Mouse (Mus musculus) forebrain, embryonic 15.5 days (tissue): Measurements from ENCODE around the gene Cep83. TPM values are rescaled to one million over a fixed set of nuclear protein-coding genes. Genes with fewer than 3 reads are reported as not detected.
A peak's percentile ranks its signal among the peaks of the same experiment; 100 is the strongest.

Experiments
- ATAC-seq: fragments of 200-750 bp; cut with Nextera tagmentation; replicated peaks from 2 replicates; pipeline ENCODE4 v1.8.0; 2017; ENCODE audit warnings: mild to moderate bottlenecking, moderate TSS enrichment, moderate library complexity
- H3K27ac ChIP-seq: fragments of 300-500 bp; sonication (generic); replicated peaks from 2 replicates; pipeline ENCODE4 v1.5.1; 2015; ENCODE audit warnings: mild to moderate bottlenecking, inconsistent platforms
- H3K27me3 ChIP-seq: fragments of 300-500 bp; sonication (generic); 2 replicates; pipeline ENCODE4 v1.6.1; 2015; ENCODE audit warnings: inconsistent platforms
- H3K36me3 ChIP-seq: fragments of 300-500 bp; sonication (generic); 2 replicates; pipeline ENCODE4 v1.6.1; 2015; ENCODE audit warnings: mild to moderate bottlenecking, inconsistent platforms
- H3K4me1 ChIP-seq: fragments of 300-500 bp; sonication (generic); 2 replicates; pipeline ENCODE4 v1.6.1; 2015; ENCODE audit warnings: inconsistent platforms
- H3K4me2 ChIP-seq: fragments of 300-500 bp; sonication (generic); replicated peaks from 2 replicates; pipeline ENCODE4 v1.6.1; 2015; ENCODE audit warnings: mild to moderate bottlenecking, inconsistent platforms
- H3K4me3 ChIP-seq: fragments of 300-500 bp; sonication (generic); 2 replicates; pipeline ENCODE4 v1.5.1; 2015; ENCODE audit warnings: mild to moderate bottlenecking, inconsistent platforms
- H3K9ac ChIP-seq: fragments of 300-500 bp; sonication (generic); replicated peaks from 2 replicates; pipeline ENCODE4 v1.6.1; 2015; ENCODE audit warnings: mild to moderate bottlenecking, inconsistent platforms
- H3K9me3 ChIP-seq: fragments of 300-500 bp; sonication (generic); 2 replicates; pipeline ENCODE4 v1.6.1; 2016; ENCODE audit warnings: inconsistent platforms
- WGBS: fragments of 180-500 bp; shearing (Covaris S2); methylation state at CpG from one replicate; pipeline ENCODE4 v1.1.7; 2015; ENCODE audit warnings: mixed read lengths; 5-methylcytosine and 5-hydroxymethylcytosine counted together
- polyA plus RNA-seq: library from polyadenylated mRNA; unstranded; fragments of >200 nt; fragmentation: Nextera tagmentation; extraction: Ambion mirVana; gene quantifications from 2 replicates; pipeline ENCODE4 v1.2.1, GENCODE M21; 2015

Cep83 gene
- polyA plus RNA-seq, 1 experiment from 2014 or later, result 22.0 TPM

DNA sequence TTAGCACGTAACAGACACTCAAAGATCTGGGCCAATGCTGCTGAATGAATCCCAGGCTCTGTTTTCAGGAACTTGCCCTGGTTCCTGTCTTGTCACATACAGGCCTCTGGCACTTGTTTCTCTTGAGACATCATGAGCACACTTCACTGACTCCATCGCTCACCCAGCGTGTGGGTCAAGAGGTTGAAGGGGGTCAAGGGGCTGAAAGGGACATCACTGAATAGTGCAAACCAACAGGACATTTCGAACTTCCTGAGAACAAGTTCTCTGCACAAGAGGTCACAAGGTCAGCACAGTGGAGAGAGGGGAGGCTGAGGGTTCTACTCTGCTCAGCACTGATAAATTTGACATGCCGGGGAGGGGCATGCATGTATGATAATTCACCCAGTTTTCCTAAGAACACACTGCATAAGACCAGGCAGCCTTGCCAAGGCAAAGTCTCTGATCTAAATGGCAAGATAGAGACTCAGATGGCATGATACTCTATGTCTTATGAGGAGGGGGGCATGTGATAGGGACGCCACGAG lies 121.6 kb downstream of the Cep83 start:
- no peak overlapping the region for H3K4me2 ChIP-seq

GRCm38 (mm10) chr10:94811907-94812851 lies 123.7 kb downstream of the Cep83 start:
- Histone ChIP-seq H3K36me3 (0 out of 2 replicates have a peak, but pooled peaks cover 3% of the 10 kb centered on the region), H3K9me3 (no peaks in the 10 kb centered on the region), H3K27ac (peak overlapping the region; percentile 27), H3K4me3 (no peak overlapping the region), H3K27me3 (no peaks in the 10 kb centered on the region), H3K4me1 (peaks cover 22% of the 10 kb centered on the region), H3K4me2 (no peak overlapping the region), H3K9ac (no peak overlapping the region)
- WGBS, result 50% methylated on average over 17 of the region's 17 CpGs
- peak; percentile 67 for ATAC-seq

More for the DNA sequence above, 121.6 kb downstream of the Cep83 start:
- no peaks in the 10 kb centered on the region for H3K9me3 ChIP-seq
- H3K4me3 ChIP-seq, result no peak overlapping the region
- 85% methylated on average over 7 of the region's 7 CpGs for WGBS
- H3K9ac ChIP-seq, result no peak overlapping the region
- H3K36me3 ChIP-seq, result 0 out of 2 replicates have a peak, but pooled peaks cover 3% of the 10 kb centered on the region
- ATAC-seq, result no peak
- no peaks in the 10 kb centered on the region for H3K27me3 ChIP-seq
- peaks cover 24% of the 10 kb centered on the region for H3K4me1 ChIP-seq
- H3K27ac ChIP-seq, result no peak overlapping the region

DNA sequence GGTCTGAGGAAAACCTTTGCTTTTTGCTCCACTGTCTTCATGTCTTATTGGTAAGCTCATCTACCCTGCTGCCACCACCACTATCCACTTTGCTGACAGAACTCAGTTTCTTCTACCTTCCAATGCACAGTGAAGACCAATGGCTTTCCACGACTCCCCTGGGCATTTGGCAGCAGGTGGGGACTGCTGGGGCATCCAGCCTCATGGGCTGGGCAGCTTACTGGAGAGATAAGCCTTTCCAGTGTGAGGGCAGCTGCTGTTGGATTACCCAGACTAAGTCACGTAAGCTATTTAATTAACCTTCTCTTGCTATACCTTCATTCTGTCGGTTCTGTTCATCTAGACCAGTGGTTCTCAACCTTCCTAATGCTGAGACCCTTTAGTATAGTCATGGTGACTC lies 129.7 kb downstream of the Cep83 start:
- WGBS, result 87% methylated on average over 3 of the region's 3 CpGs
- ATAC-seq, result no peak
- peaks cover 5% of the 10 kb centered on the region; the same call in 1 of the 2 replicates for H3K4me1 ChIP-seq
- no peak overlapping the region for H3K4me3 ChIP-seq
- H3K9ac ChIP-seq, result no peak overlapping the region
- H3K27ac ChIP-seq, result no peak overlapping the region
- H3K4me2 ChIP-seq, result no peak overlapping the region
- no peaks in the 10 kb centered on the region for H3K36me3 ChIP-seq
- H3K9me3 ChIP-seq, result no peaks in the 10 kb centered on the region
- no peaks in the 10 kb centered on the region for H3K27me3 ChIP-seq

- Histone ChIP-seq H3K9me3 (no peaks in the 10 kb centered on the region), H3K27ac (no peak overlapping the region), H3K4me1 (peaks cover under 1% of the 10 kb centered on the region; the same call in 1 of the 2 replicates), H3K27me3 (no peaks in the 10 kb centered on the region), H3K4me3 (no peak overlapping the region), H3K4me2 (no peak overlapping the region), H3K9ac (no peak overlapping the region), H3K36me3 (no peaks in the 10 kb centered on the region)
- 93% methylated on average over 17 of the region's 17 CpGs for WGBS
- ATAC-seq, result no peak
Observed at GRCm38 (mm10) chr10:94818781-94819665, 130.6 kb downstream of the Cep83 start.

GRCm38 (mm10) chr10:94823971-94824760 lies 135.7 kb downstream of the Cep83 start:
- ATAC-seq, result no peak
- WGBS, result 50% methylated on average over 11 of the region's 11 CpGs
- Histone ChIP-seq H3K4me2 (no peak overlapping the region), H3K36me3 (peaks cover 7% of the 10 kb centered on the region; the same call in 1 of the 2 replicates), H3K27ac (no peak overlapping the region), H3K9me3 (no peaks in the 10 kb centered on the region), H3K9ac (no peak overlapping the region), H3K4me1 (peaks cover 14% of the 10 kb centered on the region), H3K27me3 (no peaks in the 10 kb centered on the region), H3K4me3 (no peak overlapping the region)

DNA sequence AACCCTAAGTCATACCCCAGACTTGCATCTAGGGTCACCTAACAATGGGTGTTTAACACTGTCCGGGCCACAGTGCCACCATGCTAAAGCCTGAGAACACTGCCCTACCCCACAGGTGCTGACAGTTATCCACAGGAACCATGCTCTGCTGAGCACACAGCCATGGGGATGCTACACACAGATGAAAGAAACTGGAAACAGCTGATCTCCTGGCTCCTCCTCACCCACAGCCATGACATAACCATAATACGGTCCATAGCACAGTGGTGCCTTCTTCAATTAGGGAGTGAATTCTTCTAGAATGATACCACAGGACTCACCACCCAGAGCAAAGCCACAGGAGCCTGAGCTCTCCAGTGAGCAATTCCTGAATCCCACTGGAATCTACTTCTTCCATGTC lies 137.5 kb downstream of the Cep83 start:
- H3K27ac ChIP-seq, result no peak overlapping the region
- no peak overlapping the region for H3K4me2 ChIP-seq
- H3K36me3 ChIP-seq, result peaks cover 7% of the 10 kb centered on the region; the same call in 1 of the 2 replicates
- WGBS, result 97% methylated on average over 2 of the region's 2 CpGs
- H3K9me3 ChIP-seq, result no peaks in the 10 kb centered on the region
- ATAC-seq, result no peak
- no peak overlapping the region for H3K9ac ChIP-seq
- no peak overlapping the region for H3K4me3 ChIP-seq
- H3K27me3 ChIP-seq, result no peaks in the 10 kb centered on the region
- peaks cover 26% of the 10 kb centered on the region for H3K4me1 ChIP-seq

DNA sequence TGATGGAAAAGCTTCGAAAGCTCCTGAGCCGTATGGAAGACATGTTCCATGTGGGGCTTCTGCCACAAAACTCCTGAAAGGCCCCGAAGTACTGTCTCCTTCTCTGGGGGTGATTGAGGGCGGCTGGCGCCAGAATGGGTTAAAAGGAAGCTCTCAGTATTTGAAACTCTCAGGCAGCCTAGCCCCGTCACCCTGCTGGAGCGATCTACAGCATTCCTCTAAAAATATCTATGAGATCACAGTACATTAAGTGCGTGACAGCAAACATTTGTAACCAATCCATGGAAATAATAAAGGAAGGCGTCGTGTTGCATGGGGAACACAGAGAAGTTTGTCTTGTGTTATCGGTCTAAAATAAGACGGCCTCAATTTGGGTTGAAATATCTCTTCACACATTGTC lies 138.0 kb downstream of the Cep83 start:
- no peak overlapping the region for H3K4me2 ChIP-seq
- H3K4me1 ChIP-seq, result peaks cover 26% of the 10 kb centered on the region
- 91% methylated on average over 12 of the region's 12 CpGs for WGBS
- H3K9ac ChIP-seq, result no peak overlapping the region
- no peak overlapping the region for H3K27ac ChIP-seq
- H3K4me3 ChIP-seq, result no peak overlapping the region
- H3K36me3 ChIP-seq, result peaks cover 7% of the 10 kb centered on the region; the same call in 1 of the 2 replicates
- no peak for ATAC-seq
- no peaks in the 10 kb centered on the region for H3K27me3 ChIP-seq
- no peaks in the 10 kb centered on the region for H3K9me3 ChIP-seq

GRCm38 (mm10) chr10:94827325-94827724 lies 138.9 kb downstream of the Cep83 start:
- no peaks in the 10 kb centered on the region for H3K9me3 ChIP-seq
- H3K27ac ChIP-seq, result no peak overlapping the region
- no peak for ATAC-seq
- no peak overlapping the region for H3K4me2 ChIP-seq
- no peak overlapping the region for H3K4me3 ChIP-seq
- H3K9ac ChIP-seq, result no peak overlapping the region
- H3K27me3 ChIP-seq, result no peaks in the 10 kb centered on the region
- WGBS, result 83% methylated on average over 10 of the region's 10 CpGs
- peaks cover 26% of the 10 kb centered on the region for H3K4me1 ChIP-seq
- H3K36me3 ChIP-seq, result peaks cover 8% of the 10 kb centered on the region

DNA sequence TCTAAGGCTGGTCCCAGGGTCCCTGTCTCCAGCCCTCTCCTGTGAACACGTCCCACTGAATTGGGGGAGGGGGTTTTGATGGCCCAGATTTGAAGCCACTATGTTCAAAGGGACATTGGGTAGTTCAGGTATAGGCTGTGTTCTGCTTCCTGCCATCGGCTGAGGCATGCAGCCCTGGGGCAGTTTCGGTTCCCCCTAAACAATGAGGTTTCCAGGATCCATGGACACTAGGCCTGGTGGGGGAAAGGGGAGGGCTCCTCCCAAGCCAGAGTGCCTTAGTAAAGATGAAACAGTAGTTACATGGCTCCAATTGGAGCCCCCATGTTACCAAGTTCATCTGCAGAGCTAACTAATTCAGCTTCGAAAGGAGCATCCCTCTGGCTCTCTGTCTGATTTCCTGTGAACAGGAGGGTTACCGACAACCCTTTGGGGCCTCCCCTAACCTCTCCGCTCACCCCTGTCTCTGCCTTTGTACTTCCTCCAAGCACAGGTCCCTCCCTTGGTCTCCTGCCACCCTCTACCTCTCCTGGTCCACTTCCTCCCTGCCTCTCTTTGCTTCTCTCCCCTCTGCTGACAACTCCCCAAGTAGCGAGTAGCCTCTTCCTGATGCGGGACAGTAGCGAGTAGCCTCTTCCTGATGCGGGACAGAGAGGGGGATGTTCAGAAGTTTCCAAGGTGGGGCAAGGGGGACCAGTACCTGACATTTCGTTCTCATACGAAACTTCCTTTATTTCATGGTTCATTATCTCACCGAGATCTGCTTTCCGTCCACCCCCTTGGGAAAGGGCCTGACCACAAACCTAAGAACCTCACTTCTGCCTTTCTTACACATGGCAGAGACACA lies 139.7 kb downstream of the Cep83 start:
- no peaks in the 10 kb centered on the region for H3K9me3 ChIP-seq
- H3K4me3 ChIP-seq, result no peak overlapping the region
- 90% methylated on average over 14 of the region's 14 CpGs for WGBS
- no peak overlapping the region for H3K4me2 ChIP-seq
- peaks cover 15% of the 10 kb centered on the region for H3K36me3 ChIP-seq
- H3K4me1 ChIP-seq, result peaks cover 26% of the 10 kb centered on the region
- H3K27me3 ChIP-seq, result no peaks in the 10 kb centered on the region
- no peak overlapping the region for H3K27ac ChIP-seq
- no peak for ATAC-seq
- no peak overlapping the region for H3K9ac ChIP-seq

DNA sequence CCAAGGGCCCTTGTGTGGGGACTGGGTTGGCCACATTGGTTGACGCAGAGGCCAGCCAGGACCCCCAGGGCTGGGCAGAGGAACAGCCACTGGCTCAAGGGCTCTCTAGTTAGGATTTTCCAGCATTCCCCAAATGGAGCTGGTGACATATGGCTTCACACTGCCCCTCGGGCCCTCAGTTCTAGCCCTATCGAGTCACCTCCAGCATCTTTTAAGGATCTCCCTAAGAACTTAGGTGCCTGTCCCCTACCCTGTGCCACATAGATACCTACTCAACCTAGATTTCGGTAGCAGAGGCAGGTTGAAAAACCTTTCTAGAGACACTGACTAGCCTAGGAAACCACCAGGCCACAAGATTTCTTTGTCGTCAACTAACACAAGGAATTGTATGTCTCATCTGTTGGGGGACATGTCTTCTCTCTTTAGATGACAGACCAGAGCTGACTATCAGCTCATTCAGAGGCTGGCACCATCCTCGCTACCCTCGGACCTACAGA lies 140.3 kb downstream of the Cep83 start:
- Histone ChIP-seq H3K9me3 (no peaks in the 10 kb centered on the region), H3K27ac (0 out of 2 replicates have a peak overlapping the region, but pooled peaks have one; percentile 84), H3K36me3 (peaks cover 18% of the 10 kb centered on the region), H3K9ac (no peak overlapping the region), H3K4me3 (no peak overlapping the region), H3K4me1 (peaks cover 26% of the 10 kb centered on the region), H3K4me2 (no peak overlapping the region), H3K27me3 (no peaks in the 10 kb centered on the region)
- no peak for ATAC-seq
- WGBS, result 92% methylated on average over 7 of the region's 7 CpGs
